Mouse (Mus musculus): ENCODE measurements at regions not wholly inside any gene's neighbourhood (a gene's known extent, or its start where the extent isn't known, plus 50 kb on each side); places are given as distances from the start of the nearest gene placed in this dataset.

GRCm38 (mm10) chr12:109662179-109662578, 62.0 kb upstream of the Rtl1 start:
- intact Hi-C loops (cut with DNase I), result no loop called here
- DNase-seq, result no peak

GRCm38 (mm10) chr12:109674766-109675165, 74.6 kb upstream of the Rtl1 start:
- DNase-seq, result no peak
- intact Hi-C loops (cut with DNase I), result no loop called here

GRCm38 (mm10) chr12:109694046-109694445, 93.9 kb upstream of the Rtl1 start:
- intact Hi-C loops (cut with DNase I), result loop anchor here (10.0 kb wide), 1 partner anchor 259 kb away; no protein-coding TSS in a partner anchor
- DNase-seq, result no peak

- intact Hi-C loops (cut with DNase I), result loop anchor here (5.0 to 10.0 kb wide), 2 partner anchors 103 to 260 kb away; no protein-coding TSS in a partner anchor
- peak; percentile 73 to 75 for DNase-seq
Measured at GRCm38 (mm10) chr12:109694801-109695430, 94.8 kb upstream of the Rtl1 start.

GRCm38 (mm10) chr12:109706820-109707219, 106.7 kb upstream of the Rtl1 start:
- intact Hi-C loops (cut with DNase I), result no loop called here

GRCm38 (mm10) chr12:109709661-109710060, 109.5 kb upstream of the Rtl1 start:
- intact Hi-C loops (cut with DNase I), result no loop called here
- no peak for DNase-seq

More at GRCm38 (mm10) chr12:109706820-109707219, 106.7 kb upstream of the Rtl1 start:
- no peak for DNase-seq

- no peak for DNase-seq
Measured at GRCm38 (mm10) chr12:109711392-109711791, 111.3 kb upstream of the Rtl1 start.

GRCm38 (mm10) chr12:109711946-109712345, 111.8 kb upstream of the Rtl1 start:
- intact Hi-C loops (cut with DNase I), result no loop called here
- no peak for DNase-seq

More at GRCm38 (mm10) chr12:109711392-109711791, 111.3 kb upstream of the Rtl1 start:
- intact Hi-C loops (cut with DNase I), result no loop called here

- intact Hi-C loops (cut with DNase I), result no loop called here
- DNase-seq, result no peak
Measured at GRCm38 (mm10) chr12:109712386-109712785, 112.3 kb upstream of the Rtl1 start.

- intact Hi-C loops (cut with DNase I), result no loop called here
- DNase-seq, result no peak
Measured at GRCm38 (mm10) chr12:109713041-109713440, 112.9 kb upstream of the Rtl1 start.

GRCm38 (mm10) chr12:109714061-109714460, 113.9 kb upstream of the Rtl1 start:
- no peak for DNase-seq
- intact Hi-C loops (cut with DNase I), result no loop called here

- intact Hi-C loops (cut with DNase I), result no loop called here
- no peak for DNase-seq
Measured at GRCm38 (mm10) chr12:109716991-109717390, 116.9 kb upstream of the Rtl1 start.

GRCm38 (mm10) chr12:109718036-109718435, 117.9 kb upstream of the Rtl1 start:
- intact Hi-C loops (cut with DNase I), result no loop called here

GRCm38 (mm10) chr12:109738201-109738600, 138.1 kb upstream of the Rtl1 start:
- DNase-seq, result no peak
- intact Hi-C loops (cut with DNase I), result no loop called here

More at GRCm38 (mm10) chr12:109718036-109718435, 117.9 kb upstream of the Rtl1 start:
- no peak for DNase-seq

- intact Hi-C loops (cut with DNase I), result no loop called here
- no peak for DNase-seq
Measured at GRCm38 (mm10) chr12:109738911-109739310, 138.8 kb upstream of the Rtl1 start.

GRCm38 (mm10) chr12:109742486-109742885, 142.4 kb upstream of the Rtl1 start:
- intact Hi-C loops (cut with DNase I), result no loop called here

GRCm38 (mm10) chr12:109743036-109743650, 143.0 kb upstream of the Rtl1 start:
- DNase-seq, result no peak

More at GRCm38 (mm10) chr12:109742486-109742885, 142.4 kb upstream of the Rtl1 start:
- DNase-seq, result no peak

GRCm38 (mm10) chr12:109744186-109744585, 144.1 kb upstream of the Rtl1 start:
- no peak for DNase-seq
- intact Hi-C loops (cut with DNase I), result no loop called here

More at GRCm38 (mm10) chr12:109743036-109743650, 143.0 kb upstream of the Rtl1 start:
- intact Hi-C loops (cut with DNase I), result no loop called here

GRCm38 (mm10) chr12:109745731-109746484, 145.8 kb upstream of the Rtl1 start:
- no peak for DNase-seq
- intact Hi-C loops (cut with DNase I), result no loop called here

GRCm38 (mm10) chr12:109747201-109747600, 147.1 kb upstream of the Rtl1 start:
- intact Hi-C loops (cut with DNase I), result no loop called here
- DNase-seq, result no peak

GRCm38 (mm10) chr12:109747776-109748175, 147.6 kb upstream of the Rtl1 start:
- DNase-seq, result no peak
- intact Hi-C loops (cut with DNase I), result no loop called here
